Mouse (Mus musculus) gastrocnemius, postnatal 4 days (tissue): ENCODE measurements around the gene Mapkap1. TPM values are rescaled to one million over a fixed set of nuclear protein-coding genes. Genes with fewer than 3 reads are reported as not detected.

ENCODE experiments used
- total RNA-seq, 2 experiments: library from RNA; stranded (reverse); gene quantifications; 2 replicates each; pipeline ENCODE4 v1.2.3; 2021

Mapkap1 gene
- total RNA-seq, 2 experiments from 2014 or later, result 50.8 to 51.7 TPM

Other genes starting within 250 kb of the Mapkap1 start
- 10 to 100 TPM; 11.5 to 12.3 TPM for gene Pbx3, start 33.6 kb upstream of the Mapkap1 start, total RNA-seq